Mouse (Mus musculus): ENCODE data around the gene Krt73.

Gene Krt73

DNA sequence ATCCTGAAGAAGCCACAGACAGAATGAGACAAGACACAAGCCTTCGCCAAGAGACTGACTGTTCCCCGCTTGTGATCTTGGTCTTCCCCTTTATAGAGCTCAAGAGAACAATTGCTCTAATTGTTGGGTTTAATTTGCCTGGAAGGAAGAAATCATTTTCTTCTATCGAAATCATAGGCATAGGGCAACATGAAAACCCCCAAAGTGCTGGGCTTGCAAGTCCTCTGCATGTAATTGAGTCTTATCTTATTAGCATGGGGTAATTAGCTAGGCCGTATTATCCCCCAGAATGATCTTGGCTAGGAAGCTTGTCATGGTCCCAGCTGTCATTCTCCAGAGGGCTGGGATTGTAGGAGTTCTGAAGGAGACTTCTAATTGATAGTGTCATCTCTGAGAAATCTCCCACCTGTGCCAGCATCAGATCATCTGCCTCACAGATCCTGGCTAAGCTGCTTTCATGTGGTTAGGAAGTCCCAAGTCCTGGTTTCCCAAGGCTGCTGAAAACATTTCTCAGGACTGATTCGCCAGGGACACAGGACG is at the start of gene Krt73:
TSS of gene Krt73 (minus strand) at position 51 of the 540 bp plus-strand sequence.
- DNase-seq (ENCODE audit: extremely low read depth, insufficient read length, low spot score) = no peak

DNA sequence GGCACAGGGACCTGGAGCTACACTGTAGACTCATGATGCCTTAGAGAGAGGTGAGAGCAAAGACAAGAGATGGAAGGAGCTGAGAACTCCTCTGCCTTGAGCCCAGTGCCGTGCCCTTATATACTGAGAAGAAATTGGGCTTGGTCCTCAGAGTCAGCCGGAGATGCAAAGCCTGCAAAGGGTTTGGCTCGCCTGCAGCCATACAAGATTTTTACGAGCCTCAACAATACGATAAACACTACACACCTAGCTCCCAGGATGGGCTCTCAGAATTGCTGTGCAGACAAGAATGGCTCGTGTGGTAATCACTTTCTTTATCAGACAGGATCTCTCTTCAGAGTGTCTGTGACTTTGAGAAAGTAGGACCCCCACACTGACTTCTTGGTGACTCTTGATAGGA is 48.5 kb upstream of the Krt73 start, which contains the start of gene Krt1:
TSS of gene Krt1 (minus strand) at position 101 of the 400 bp plus-strand sequence.
- DNase-seq (ENCODE audit: extremely low read depth, insufficient read length, low spot score) = no peak

DNA sequence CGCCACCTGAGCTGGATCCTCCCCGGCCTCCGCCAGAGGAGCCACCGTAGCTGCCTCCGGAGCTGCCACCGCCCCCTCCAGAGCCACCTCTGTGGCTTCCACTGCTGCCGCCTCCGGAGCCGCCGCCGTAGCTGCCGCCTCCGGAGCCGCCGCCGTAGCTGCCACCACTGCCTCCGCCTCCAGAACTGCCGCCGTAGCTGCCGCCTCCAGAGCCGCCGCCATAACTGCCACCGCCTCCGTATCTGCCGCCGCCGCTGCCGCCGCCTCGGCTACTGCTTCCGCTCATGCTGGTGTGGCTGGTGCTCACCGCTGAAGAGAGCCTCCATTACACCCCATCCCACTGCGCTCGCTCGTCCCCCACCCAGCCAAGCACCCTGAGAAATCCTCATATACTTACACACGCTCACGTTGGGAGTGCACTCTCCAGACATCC is 43.8 kb upstream of the Krt73 start:
- no peak for DNase-seq (ENCODE audit: extremely low read depth, insufficient read length, low spot score)

DNA sequence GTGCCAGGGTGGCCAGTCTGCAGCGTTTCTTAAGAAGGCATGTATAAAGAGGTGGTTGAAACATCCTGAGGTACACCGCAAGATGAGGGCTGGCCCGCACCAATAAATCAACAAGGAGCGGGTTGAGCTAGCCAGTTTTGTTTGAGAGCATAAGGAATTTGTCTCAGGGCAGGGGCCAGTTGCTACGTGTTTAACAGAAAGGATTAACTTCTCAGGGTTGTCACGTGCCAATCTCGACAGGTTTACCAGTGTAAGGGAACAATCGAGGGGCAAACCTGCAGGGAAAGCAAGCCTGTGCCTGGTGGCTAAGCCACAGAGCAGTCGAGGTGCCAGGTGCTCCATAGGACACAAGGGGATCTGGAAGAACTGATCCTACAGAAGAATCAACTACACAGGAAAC is 41.0 kb upstream of the Krt73 start:
- no peak for DNase-seq (ENCODE audit: extremely low read depth, insufficient read length, low spot score)

DNA sequence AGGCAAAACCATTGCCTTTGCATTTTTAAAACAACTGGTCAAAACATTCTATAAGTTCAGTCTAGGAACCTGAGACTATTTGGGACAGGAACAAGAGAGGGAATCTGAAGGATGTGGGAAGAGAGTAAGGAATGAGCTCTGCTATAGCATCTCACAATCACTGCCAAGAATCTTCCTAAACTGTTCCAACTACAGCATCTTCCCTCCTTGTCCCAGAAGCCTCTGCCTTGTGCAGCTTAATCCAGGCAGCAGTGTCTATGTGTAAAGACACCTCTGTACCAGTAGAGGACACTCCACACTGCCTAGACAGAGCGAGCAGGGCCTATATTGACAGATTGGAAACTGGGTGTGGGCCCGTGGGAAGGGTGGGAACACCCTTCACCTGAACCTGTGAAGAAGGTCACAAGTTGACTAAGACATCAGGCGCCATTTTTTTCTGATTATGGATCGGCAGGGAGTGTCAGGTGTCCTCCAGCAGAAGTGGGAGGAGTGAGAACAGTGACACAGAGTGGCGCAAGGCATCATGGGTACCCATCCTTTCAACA is 32.7 kb upstream of the Krt73 start:
- no peak for DNase-seq (ENCODE audit: extremely low read depth, insufficient read length, low spot score)

DNA sequence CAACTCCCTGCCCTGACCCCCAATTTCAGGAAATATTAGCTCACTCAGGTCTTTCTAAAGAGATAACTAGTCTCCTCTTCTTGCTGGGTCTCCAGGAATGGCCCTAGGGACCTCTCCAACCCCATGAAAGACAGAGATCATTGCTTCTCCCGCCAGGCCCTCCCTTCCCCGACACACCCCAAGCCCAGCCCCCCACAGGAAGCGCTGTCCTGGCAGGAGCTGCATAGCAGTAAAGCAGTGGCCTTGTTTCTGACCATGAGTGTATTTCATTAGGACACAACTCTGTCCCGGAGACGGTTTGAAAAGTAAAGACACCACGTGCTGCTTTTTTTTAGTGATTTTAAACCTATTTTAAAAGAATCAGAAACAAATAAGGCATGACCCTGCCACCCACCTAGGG is 31.0 kb upstream of the Krt73 start:
- no peak for DNase-seq (ENCODE audit: extremely low read depth, insufficient read length, low spot score)

DNA sequence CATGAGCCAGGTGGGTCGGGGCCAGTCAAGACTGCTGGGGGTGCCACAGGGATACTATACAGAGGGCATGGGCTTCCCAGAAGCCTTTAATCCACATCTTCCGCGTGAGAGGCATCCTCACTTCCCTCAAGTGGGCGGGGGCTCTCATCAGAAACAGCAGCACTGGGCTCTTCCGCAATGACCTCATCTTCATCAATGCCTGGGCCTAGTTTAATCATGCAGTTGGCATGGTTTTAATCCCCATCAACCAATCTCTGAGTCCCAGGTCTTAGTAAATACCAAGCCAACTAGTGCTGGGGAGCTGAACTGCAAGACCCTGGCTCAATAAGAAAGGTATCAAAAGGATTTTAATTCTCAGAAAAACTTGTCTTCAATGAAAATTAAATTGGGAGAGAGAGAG is 27.3 kb upstream of the Krt73 start:
- DNase-seq (ENCODE audit: extremely low read depth, insufficient read length, low spot score) = no peak

DNA sequence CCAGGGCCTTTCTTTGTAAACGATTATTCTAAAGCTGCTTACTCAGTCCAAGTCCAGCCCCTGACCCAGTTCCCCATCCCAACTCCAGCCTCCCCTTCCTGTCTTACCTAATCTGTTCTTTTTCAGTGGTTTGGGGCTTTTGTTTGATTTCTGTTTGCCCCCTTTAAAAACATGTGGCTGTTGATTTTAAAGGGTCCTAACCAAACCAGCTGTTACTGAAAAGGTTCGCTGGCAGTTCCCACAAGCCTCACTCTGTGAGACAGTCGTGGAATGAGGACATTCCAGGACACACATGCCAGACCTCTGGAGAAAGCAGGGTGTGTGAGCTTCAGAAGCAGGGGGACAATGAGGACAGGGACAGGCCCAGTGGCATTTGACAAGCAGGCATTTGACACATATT is 19.6 kb upstream of the Krt73 start:
- DNase-seq (ENCODE audit: extremely low read depth, insufficient read length, low spot score) = no peak

DNA sequence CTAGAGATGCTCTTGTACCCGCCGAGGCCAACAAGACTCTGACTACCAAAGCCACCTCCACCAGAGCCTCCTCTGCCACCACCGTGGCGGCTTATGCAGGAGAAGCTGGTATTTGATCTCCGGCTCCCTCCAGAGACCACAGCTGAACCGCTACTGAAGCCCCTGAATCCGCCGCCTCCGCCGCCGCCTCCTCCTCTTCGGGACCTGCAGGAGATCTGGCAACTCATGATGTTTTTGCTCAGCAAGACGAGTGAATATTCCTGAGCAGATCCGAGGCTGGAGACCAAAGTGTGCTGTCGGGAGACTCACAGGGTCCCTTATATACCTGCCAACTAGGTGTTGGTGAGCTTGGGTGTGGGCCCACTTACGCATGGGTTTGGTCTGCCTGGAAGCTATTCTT is 15.7 kb upstream of the Krt73 start, which contains the start of gene Krt2:
TSS of gene Krt2 (minus strand) at position 295 of the 400 bp plus-strand sequence.
- DNase-seq (ENCODE audit: extremely low read depth, insufficient read length, low spot score) = no peak

DNA sequence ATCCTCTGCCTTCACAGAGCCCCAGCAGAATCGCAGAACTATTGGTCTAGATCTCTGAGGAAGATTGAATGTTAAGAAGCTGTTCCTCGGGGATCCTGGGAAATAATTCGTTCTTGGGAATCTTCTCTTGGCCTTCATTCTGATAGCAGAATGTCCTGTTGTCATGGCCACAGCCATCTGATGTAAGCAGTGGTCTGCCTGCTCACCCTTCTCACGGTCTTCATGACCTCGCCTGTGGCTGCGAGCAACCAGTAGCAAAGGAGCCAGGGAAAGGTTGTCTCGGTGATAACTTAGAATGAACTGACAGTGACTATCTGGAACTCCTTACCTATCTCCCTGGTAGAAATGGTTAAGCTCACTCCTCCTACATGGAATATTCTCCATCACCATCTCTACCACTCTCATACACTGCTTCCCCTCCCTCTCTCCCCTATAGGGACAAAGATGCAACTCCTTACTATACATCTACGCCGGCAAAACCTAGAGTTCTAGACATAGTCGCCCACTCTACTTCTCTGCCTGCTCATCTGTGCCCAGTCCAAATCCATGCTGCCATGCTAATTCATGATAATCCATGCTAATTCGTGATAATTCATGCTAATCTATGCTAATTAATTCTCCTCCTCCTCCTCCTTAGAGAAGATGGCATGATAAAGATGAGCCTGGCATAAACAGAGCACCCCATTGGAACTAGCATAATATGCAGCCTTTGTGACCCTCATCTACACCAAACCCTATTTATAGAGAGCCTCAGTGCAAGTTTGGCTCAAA is 1.1 kb upstream of the Krt73 start:
- DNase-seq (ENCODE audit: extremely low read depth, insufficient read length, low spot score) = no peak

DNA sequence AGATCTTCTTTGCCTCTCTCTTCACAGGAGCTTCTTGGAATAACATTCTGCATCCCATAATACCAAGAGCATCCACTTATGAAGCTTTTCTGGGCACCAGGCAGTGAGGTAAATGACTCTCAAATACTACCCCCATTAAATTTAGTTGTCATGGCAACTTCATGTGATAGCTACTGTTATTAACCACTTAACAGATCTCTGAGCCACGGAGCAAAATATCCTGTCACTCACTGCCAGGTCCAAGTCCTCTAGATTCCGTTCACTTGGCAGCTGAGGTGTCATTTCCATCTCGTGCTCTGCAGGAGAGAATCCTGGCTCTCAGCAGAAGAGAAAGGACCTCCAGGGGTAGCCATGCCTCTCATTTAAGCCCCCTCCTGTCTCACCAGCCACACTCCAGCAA is 11.3 kb downstream of the Krt73 start:
- DNase-seq (ENCODE audit: extremely low read depth, insufficient read length, low spot score) = no peak

DNA sequence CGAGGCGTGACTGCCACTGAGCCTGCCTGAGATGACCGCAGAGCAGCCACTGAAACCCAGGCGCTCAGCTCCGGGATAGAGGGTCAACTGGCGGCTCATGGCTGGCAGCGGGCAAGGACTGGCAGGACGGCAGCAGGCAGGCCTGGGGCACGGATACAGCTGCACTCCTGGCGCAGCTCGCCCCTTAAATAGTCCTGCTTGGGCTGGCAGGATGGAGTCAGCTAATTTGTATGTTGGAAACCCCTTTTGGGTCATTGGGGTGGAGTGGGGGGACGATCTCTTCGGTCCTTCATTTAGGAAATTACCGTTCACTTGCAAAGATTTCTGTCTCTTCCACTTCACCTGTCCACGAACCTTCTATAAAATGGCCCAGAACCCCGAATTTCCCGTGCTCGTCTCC is 15.8 kb downstream of the Krt73 start, which contains the start of gene Krt72:
TSS of gene Krt72 (minus strand) at position 101 of the 400 bp plus-strand sequence.
- DNase-seq (ENCODE audit: extremely low read depth, insufficient read length, low spot score) = no peak

DNA sequence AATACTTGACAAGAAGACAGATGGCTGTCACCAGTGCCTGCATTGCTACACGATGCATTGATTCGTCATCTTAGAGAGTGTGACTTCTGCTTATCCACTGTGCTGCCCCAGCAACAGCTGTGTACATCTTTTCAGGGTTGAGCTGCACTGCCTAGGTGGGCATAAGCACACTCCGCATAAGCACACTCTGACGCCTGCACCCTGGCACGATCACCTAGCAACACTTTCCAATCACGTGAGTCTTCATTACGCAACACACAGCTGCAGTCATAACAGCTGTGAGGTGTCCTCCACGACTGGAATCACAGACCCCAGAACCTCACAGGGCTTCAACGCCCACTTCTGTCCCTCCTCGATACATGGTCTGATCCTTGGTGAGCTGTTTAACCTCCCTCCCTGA is 28.7 kb downstream of the Krt73 start:
- no peak for DNase-seq (ENCODE audit: extremely low read depth, insufficient read length, low spot score)

DNA sequence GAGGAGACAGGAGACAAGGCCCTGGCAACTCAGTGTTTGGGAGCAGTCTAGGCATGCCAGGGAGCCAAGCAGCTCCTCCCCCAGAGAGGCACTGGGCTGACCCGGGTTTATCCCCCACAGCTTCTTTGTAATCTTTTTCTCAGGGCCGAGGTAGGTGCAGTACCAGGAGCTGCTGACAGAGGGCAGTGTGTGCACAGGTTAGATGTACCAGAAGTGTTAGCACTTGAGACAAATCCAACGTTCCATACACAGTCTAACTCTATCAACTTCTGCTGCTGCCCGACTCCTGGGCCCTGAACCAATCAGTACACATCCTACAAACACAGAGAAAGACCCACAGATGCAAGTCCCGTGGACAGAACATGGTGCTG is 29.4 kb downstream of the Krt73 start:
- peak; percentile 43 for DNase-seq (ENCODE audit: extremely low read depth, insufficient read length, low spot score)

DNA sequence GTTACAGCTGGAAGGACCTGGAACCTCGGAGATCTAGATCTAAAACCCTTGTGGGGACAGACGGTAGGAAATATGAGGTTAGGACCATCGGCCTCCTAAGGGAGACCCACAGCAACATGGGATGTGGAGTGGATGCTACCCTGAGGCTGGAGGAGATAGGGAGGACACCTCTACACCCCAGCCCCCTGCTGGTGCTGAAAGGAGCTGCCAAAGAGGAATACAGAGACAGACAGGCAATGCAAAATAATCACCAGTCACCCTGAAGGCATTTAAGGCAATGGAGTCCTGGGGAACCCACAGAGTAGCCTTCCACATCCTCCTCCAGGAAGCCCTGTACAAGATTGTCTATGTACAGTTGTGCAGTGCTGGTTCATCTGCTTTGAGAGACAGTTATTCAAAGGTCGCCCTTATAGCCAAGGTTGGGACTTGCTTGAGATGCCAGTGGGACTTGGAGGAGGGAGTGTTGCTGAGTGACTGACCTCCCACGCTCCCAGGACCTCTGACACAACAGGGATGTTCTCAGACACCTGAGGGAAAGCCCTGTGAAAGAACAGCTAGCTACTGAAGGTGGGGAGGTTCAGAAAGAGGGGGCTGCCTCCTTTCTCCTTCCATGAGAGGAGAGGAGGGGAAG is 30.0 kb downstream of the Krt73 start:
- no peak for DNase-seq (ENCODE audit: extremely low read depth, insufficient read length, low spot score)

DNA sequence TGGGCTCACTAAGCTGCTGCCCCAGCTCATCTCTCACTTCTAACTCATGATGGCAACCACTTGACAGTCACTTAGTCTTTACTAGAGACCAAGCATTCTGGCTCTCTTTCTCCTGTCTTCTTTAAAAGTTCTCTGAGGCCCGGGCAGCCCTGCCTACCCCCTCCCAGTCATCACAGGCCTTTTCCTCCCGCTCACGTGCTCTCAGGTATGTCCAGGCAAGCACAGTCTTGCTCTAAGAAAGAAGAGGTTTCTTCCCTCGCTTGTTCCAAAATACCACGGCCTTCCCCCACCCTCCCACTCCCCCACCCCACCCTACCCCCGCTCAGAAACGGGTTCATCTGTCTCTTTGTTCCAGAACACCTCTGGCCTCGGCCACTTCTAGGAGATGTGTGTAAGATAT is 31.9 kb downstream of the Krt73 start:
- DNase-seq (ENCODE audit: extremely low read depth, insufficient read length, low spot score) = no peak

Data from 3134 (cell line).